Mouse (Mus musculus) heart, postnatal 0 days (tissue): ENCODE data around the gene Gm40193. TPM values are rescaled to one million over a fixed set of nuclear protein-coding genes. Genes with fewer than 3 reads are reported as not detected.

Experiments
- ATAC-seq: fragments of 200-750 bp; cut with Nextera tagmentation; 2 replicates; pipeline ENCODE4 v1.8.0; 2017; ENCODE audit warnings: low read depth, moderate number of reproducible peaks, moderate library complexity; ENCODE audit not compliant: insufficient read depth
- DNase-seq: peaks from one replicate; pipeline ENCODE4 v3.0.0-alpha.2; 2016; ENCODE audit warnings: low spot score
- H3K27ac ChIP-seq: fragments of 300-500 bp; sonication (generic); 2 replicates; pipeline ENCODE4 v1.5.1; 2014; ENCODE audit warnings: low read depth, mild to moderate bottlenecking
- H3K27me3 ChIP-seq: fragments of 300-500 bp; sonication (generic); 2 replicates; pipeline ENCODE4 v1.6.1; 2014; ENCODE audit warnings: low read length, mixed read lengths; ENCODE audit not compliant: control insufficient read depth, insufficient read depth
- H3K36me3 ChIP-seq: fragments of 300-500 bp; sonication (generic); replicated peaks from 2 replicates; pipeline ENCODE4 v1.6.1; 2014; ENCODE audit warnings: low read length, mixed read lengths; ENCODE audit not compliant: control insufficient read depth, insufficient read depth
- H3K4me1 ChIP-seq: fragments of 300-500 bp; sonication (generic); 2 replicates; pipeline ENCODE4 v1.6.1; 2014; ENCODE audit warnings: antibody characterized with exemption; ENCODE audit not compliant: control insufficient read depth, insufficient read depth
- H3K4me2 ChIP-seq: fragments of 300-500 bp; sonication (generic); 2 replicates; pipeline ENCODE4 v1.6.1; 2014; ENCODE audit warnings: low read depth, mild to moderate bottlenecking, low read length, moderate library complexity
- H3K4me3 ChIP-seq: fragments of 300-500 bp; sonication (generic); 2 replicates; pipeline ENCODE4 v1.5.1; 2014; ENCODE audit warnings: low read depth, low read length
- H3K9ac ChIP-seq: fragments of 300-500 bp; sonication (generic); replicated peaks from 2 replicates; pipeline ENCODE4 v1.6.1; 2014; ENCODE audit warnings: low read depth, low read length, mixed read lengths
- H3K9me3 ChIP-seq: fragments of 300-500 bp; sonication (generic); replicated peaks from 2 replicates; pipeline ENCODE4 v1.6.1; 2016; ENCODE audit warnings: low read length; ENCODE audit not compliant: control insufficient read depth
- CTCF ChIP-seq: IDR thresholded peaks from 2 replicates; pipeline ENCODE4 v1.5.1; 2016; ENCODE audit warnings: antibody characterized with exemption, control low read depth, low read depth
- EP300 ChIP-seq: IDR thresholded peaks from 2 replicates; pipeline ENCODE4 v1.6.1; 2016; ENCODE audit warnings: antibody characterized with exemption, low read depth
- WGBS: fragments of 180-500 bp; shearing (Covaris S2); extraction: QIAGEN DNeasy Blood & Tissue Kit; methylation state at CpG from one replicate; pipeline ENCODE4 v1.1.7; 2014; 5-methylcytosine and 5-hydroxymethylcytosine counted together
- polyA plus RNA-seq: library from polyadenylated mRNA; unstranded; fragments of >200 nt; fragmentation: Nextera tagmentation; extraction: Ambion mirVana; gene quantifications from 2 replicates; pipeline ENCODE4 v1.2.1, GENCODE M21; 2015
- total RNA-seq: library from RNA; depleted of rRNA; stranded (reverse); fragments of >200 nt; gene quantifications from 2 replicates; pipeline ENCODE4 v1.2.3, GENCODE M21; 2014; ENCODE audit warnings: low replicate concordance

Gene Gm40193
- total and polyA plus RNA-seq, 2 experiments from 2014 or later = not detected

DNA sequence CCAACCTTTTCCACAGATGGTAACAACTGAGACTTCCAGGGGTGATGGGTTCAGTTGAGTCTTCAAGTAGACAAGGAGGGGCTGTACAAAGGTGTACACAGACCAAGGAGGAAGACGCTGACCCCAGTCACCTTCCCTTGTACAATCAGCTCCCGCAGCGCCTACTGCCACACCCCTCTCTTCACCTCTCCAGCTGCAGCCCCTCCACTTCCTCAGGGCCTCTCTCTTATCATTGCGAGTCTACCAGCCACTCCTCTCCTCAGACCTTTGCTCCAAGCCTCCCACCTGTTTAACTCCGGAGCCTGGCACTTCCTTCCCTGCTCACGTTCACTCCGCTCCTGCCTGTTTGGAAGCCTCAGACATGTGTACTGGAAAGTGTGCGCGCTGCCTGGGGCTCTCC is 27.8 kb downstream of the Gm40193 start, which contains the start of gene Tm4sf5:
Gene Tm4sf5 (plus strand): TSS at position 275 of the 400 bp plus-strand sequence.
- Histone ChIP-seq H3K36me3 (no peaks in the 10 kb centered on the region), H3K4me3 (no peak within 1 kb of the TSS), H3K9me3 (no peaks in the 10 kb centered on the region), H3K27me3 (peaks cover 8% of the 10 kb centered on the region; the same call in 1 of the 2 replicates), H3K27ac (no peak within 1 kb of the TSS), H3K4me2 (no peak within 1 kb of the TSS), H3K9ac (no peak within 1 kb of the TSS), H3K4me1 (no peaks in the 10 kb centered on the region)
- no peak for ATAC-seq
- 40% methylated on average over 9 of the region's 9 CpGs for WGBS
- TF ChIP-seq CTCF (no peak), EP300 (no peak)
- DNase-seq = no peak

DNA sequence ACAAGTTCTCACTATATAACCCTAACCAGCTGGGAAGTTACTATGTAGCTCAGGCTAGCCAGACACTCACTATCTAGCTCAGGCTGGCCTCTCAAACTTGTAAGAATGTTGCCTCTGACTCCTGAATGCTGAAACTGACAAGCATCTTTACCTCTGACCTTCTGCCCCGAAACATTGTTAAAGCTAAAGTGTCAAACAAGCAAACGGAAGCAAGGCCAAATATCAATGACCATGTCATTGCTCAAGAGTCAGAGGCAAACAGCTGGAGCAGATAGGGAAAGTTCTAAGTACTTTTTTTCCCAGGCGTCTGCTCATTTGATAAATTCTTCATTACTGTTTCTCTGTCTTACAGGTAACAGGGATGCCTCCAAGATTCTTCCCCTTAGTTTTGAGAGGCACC is 30.7 kb downstream of the Gm40193 start:
- no peak for ATAC-seq

DNA sequence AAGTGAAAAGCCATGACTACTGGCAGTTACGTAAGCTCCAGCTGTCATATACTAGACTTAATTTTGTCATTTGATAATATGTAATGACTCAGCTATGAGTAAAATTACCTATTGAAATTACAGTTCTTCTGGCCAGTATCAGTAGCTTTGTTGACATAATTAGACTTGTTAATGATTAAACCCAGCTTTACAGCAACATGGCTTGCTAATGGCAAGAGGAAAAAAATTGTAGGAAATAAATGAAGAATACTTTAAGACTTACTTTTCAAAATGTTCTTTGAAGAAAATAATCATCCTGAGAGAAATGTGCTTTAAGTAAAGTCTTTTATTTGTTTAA is 32.3 kb downstream of the Gm40193 start:
- WGBS = 82% methylated on average over 1 of the region's 1 CpGs
- Histone ChIP-seq H3K4me3 (no peak overlapping the region), H3K4me1 (no peaks in the 10 kb centered on the region), H3K27me3 (no peaks in the 10 kb centered on the region), H3K36me3 (no peaks in the 10 kb centered on the region), H3K4me2 (no peak overlapping the region), H3K9ac (no peak overlapping the region), H3K27ac (no peak overlapping the region), H3K9me3 (no peaks in the 10 kb centered on the region)
- DNase-seq (no peak), ATAC-seq (no peak)
- TF ChIP-seq CTCF (no peak), EP300 (no peak)

More for the DNA sequence above, 30.7 kb downstream of the Gm40193 start:
- WGBS = 55% methylated on average over 3 of the region's 3 CpGs
- DNase-seq = no peak
- no peaks in the 10 kb centered on the region for H3K9me3 ChIP-seq
- H3K4me2 ChIP-seq = no peak overlapping the region
- H3K27ac ChIP-seq = no peak overlapping the region
- H3K9ac ChIP-seq = no peak overlapping the region
- no peaks in the 10 kb centered on the region for H3K4me1 ChIP-seq
- no peaks in the 10 kb centered on the region for H3K36me3 ChIP-seq
- H3K27me3 ChIP-seq = no peaks in the 10 kb centered on the region
- no peak for TF ChIP-seq CTCF
- no peak overlapping the region for H3K4me3 ChIP-seq

DNA sequence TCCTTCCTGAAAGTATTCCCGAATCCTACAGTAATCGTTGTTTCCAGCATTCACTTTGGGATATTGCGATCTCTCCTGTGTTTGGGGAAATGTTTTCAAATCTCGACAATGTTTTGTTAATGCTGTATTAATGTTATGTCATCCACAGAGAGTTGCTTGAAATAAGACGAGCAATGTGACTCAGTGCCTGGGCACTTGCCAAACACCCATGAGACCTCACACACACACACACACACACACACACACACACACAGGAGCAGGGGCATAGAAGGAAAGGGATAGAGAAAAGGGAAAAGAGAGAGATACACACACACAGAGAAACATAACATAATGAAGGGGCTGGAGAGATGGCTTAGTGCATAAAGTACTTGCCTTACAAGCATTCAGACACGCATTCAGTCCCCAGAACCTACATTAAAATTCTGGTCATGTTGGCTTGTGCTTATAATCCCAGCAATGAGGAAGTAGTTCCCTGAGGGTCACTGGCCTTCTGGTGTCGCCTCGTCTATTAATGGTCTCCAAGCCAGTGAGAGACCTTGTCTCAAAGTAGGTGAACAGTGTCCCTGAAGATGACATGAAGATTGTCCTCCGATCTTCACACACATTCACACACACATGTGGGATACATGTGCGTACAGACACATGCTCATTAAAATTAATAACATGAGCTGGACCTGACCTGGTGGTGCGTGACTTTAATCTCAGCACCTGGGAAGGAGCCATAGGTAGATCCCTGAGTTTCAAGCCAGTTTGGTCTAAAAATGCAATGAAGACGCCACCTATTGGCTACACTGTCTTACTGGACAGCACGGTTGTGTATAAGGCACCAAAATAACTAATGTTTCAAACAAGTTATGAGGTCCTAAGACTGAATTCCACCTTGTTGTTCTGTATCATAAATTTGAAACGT is 32.9 kb downstream of the Gm40193 start:
- 59% methylated on average over 14 of the region's 14 CpGs for WGBS
- TF ChIP-seq EP300 = no peak
- peak; percentile 34; the same call in 1 of the 2 replicates for TF ChIP-seq CTCF
- H3K4me3 ChIP-seq = no peak overlapping the region
- no peaks in the 10 kb centered on the region for H3K36me3 ChIP-seq
- H3K9me3 ChIP-seq = no peaks in the 10 kb centered on the region
- H3K9ac ChIP-seq = no peak overlapping the region
- H3K27me3 ChIP-seq = no peaks in the 10 kb centered on the region
- no peaks in the 10 kb centered on the region for H3K4me1 ChIP-seq
- no peak overlapping the region for H3K4me2 ChIP-seq
- H3K27ac ChIP-seq = no peak overlapping the region
- DNase-seq (no peak), ATAC-seq (no peak)

DNA sequence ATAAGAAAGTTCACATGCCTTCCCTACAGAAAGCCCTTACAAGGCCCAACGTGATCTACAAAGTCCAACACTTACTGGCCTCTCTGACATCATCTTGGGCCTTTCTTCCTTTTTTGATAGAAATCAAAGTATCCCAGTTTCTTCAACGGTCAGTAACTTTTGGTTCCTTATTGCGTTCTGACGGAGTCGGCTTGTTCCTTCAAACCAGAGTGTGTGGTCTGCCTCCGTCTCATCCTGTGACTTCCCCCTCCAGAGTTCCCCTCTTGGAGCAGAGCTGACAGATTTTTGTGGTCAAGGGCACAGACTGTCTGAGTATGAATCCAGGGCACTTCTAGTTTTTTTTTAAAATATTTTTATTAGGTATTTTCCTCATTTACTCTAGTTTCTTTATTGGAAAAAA is 43.1 kb downstream of the Gm40193 start:
- H3K27ac ChIP-seq = no peak overlapping the region
- no peaks in the 10 kb centered on the region for H3K4me1 ChIP-seq
- H3K4me2 ChIP-seq = no peak overlapping the region
- TF ChIP-seq EP300 (no peak), CTCF (no peak)
- no peak overlapping the region for H3K9ac ChIP-seq
- WGBS = 79% methylated on average over 6 of the region's 6 CpGs
- 0 out of 2 replicates have a peak, but pooled peaks cover 4% of the 10 kb centered on the region for H3K9me3 ChIP-seq
- no peak overlapping the region for H3K4me3 ChIP-seq
- H3K27me3 ChIP-seq = no peaks in the 10 kb centered on the region
- no peaks in the 10 kb centered on the region for H3K36me3 ChIP-seq
- ATAC-seq (no peak), DNase-seq (no peak)

DNA sequence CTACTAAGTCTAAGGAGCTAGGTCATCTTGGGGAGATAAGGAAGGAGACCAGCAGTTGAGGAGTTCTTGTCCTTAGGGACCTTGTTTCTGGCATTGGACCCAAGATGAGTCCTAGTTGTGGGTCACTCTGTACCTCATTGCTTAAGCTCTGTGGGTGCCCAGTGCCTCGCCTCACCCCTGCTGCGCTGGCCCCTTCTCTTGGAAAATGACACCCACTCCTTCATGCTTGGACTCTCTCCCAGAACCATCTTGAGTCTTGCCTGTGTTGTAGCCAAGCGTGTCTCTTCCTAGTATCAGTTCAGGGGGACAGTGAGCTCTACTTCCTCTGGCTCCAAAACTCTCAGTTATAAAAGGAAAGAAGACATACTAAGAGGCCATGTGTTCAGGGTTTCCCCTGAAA is 43.6 kb downstream of the Gm40193 start:
- Histone ChIP-seq H3K36me3 (no peaks in the 10 kb centered on the region), H3K9ac (no peak overlapping the region), H3K9me3 (0 out of 2 replicates have a peak, but pooled peaks cover 4% of the 10 kb centered on the region), H3K27me3 (no peaks in the 10 kb centered on the region), H3K4me3 (no peak overlapping the region), H3K4me2 (no peak overlapping the region), H3K4me1 (no peaks in the 10 kb centered on the region), H3K27ac (no peak overlapping the region)
- DNase-seq (no peak), ATAC-seq (no peak)
- TF ChIP-seq EP300 (no peak), CTCF (no peak)
- 81% methylated on average over 3 of the region's 3 CpGs for WGBS
